Mouse (Mus musculus) mouse embryonic stem cell (cell line): ENCODE results near the gene Cmbl.

Experiments
- in situ Hi-C, 2 experiments: fragments of 300-500 bp; cut with MboI; formaldehyde crosslinking; loops; 1 replicate in 1 of 2; 3 replicates in 1 of 2; pipeline ENCODE4 v1.14.3; 2019 to 2020; ENCODE audit warnings: low sequenced_read_pairs in 2 of 2, low pct_unique_long_range_greater_than_20kb in 1 of 2, mixed read lengths in 1 of 2; ENCODE audit not compliant: unreplicated experiment in 1 of 2

Cmbl gene

GRCm38 (mm10) chr15:31602426-31602825, 37.2 kb downstream of the Cmbl start:
- in situ Hi-C loops, result no loop called here

DNA sequence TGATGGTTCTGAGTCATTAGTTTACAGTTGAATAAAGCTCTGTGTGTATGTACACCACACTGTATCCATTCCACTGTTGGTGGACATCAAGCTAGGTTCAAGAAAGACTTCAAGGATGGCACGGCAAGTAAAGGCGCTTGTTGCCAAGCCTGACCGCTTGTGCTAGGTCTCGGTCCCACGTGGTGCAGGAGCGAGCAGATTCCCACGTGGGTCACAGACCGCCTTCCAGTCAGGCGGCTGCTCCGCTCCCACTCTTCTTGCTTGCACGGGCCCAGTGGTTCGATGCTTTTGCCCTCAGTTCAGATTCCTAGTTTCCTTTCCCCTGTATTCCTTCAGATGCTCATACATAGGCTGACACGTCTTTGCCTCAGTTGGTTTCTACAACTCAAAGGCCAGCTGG, 37.9 kb downstream of the Cmbl start:
- in situ Hi-C loops, result no loop called here

- in situ Hi-C loops, result no loop called here
These were observed 41.6 kb downstream of the Cmbl start for GRCm38 (mm10) chr15:31606821-31607220.

DNA sequence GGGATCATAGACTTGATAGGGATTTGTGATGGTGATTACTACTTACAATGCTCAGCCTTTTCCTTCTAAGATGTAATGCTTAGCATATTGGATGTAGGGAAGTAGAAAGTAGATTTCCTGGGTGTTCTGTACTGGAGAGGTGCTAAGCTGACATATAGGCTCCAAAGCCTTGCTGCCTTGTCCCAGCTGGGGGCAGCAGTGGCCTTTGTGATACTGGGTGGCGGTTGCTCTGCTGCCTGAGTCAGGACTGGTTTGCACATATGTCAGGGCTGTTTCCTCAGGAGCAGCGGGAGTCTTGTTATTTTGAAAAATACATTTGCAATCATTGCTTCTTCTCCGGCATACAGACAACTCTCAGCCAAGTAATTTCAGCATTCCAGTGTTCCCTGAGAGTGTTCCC, 45.8 kb downstream of the Cmbl start:
- in situ Hi-C loops, result no loop called here

- in situ Hi-C loops, result no loop called here
These were observed 46.8 kb downstream of the Cmbl start for GRCm38 (mm10) chr15:31611976-31612375.

GRCm38 (mm10) chr15:31613826-31614453, 48.8 kb downstream of the Cmbl start:
- in situ Hi-C loops, result no loop called here

DNA sequence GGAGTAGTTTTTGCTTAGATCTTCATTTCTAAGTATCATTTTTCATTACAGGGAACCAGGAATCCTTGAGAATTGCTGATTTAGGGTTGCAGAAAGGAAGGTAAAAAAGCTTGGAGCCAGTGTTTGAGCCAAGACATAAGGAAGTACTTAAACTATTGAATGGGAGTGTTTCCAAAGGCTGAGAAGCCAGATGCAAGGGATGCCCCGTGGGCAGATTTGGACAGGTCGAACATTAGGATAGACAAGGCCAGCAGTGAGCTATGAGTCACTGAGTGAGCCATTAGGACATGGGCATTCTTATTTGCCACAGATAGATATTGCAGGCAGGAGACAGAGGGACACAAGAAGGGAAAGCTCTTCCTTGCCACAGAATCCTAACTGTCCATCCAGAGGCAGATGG, 49.5 kb downstream of the Cmbl start:
- in situ Hi-C loops, result no loop called here

- in situ Hi-C loops, result no loop called here
These were observed 52.1 kb downstream of the Cmbl start for GRCm38 (mm10) chr15:31617261-31617660.

DNA sequence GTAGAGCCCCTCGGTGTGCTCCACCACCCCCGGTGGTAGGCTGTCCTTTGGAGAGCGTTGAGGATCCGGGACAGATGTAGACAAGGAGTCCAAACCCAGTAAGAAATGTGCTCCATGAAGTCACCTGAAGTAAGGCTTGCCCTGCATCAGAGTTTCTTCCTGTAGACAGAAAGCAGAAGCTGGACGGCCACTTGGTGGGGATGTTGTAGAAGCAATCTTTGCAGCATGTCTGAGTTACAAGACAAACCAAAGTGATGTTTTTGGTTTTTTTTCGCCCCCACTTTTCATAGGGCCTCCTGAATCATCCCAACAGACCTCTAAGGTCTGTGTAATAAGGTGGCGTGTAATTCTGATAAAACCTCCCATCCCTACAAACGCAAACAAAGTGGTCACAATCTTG, 54.3 kb downstream of the Cmbl start:
- in situ Hi-C loops, result no loop called here

GRCm38 (mm10) chr15:31627277-31628154, 62.3 kb downstream of the Cmbl start:
- in situ Hi-C loops, result no loop called here

GRCm38 (mm10) chr15:31628180-31628579, 63.0 kb downstream of the Cmbl start:
- in situ Hi-C loops, result no loop called here

- in situ Hi-C loops, result no loop called here
These were observed 64.4 kb downstream of the Cmbl start for GRCm38 (mm10) chr15:31629556-31629955.

DNA sequence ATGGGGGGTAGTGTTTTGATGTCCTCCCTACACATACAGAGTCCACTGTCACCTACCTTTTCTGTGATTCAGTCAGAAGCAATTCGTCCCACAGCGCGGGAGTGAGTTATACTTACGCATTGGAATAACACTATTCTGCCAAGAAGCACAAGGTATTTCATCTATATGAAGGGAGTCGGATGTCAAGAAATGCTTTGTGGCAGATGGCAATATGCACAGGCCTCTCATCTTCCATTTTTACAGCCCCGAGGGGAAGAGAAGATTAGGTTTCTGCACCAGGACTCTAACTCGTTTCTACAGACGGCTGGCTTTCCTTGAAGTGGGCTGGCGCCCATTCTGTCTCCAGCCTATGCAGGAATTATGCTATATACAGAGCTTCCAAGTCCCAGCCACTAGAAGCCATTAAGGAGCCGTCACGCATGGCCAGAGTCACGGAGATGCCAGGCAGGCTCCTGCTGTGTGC, 66.2 kb downstream of the Cmbl start:
- in situ Hi-C loops, result no loop called here

DNA sequence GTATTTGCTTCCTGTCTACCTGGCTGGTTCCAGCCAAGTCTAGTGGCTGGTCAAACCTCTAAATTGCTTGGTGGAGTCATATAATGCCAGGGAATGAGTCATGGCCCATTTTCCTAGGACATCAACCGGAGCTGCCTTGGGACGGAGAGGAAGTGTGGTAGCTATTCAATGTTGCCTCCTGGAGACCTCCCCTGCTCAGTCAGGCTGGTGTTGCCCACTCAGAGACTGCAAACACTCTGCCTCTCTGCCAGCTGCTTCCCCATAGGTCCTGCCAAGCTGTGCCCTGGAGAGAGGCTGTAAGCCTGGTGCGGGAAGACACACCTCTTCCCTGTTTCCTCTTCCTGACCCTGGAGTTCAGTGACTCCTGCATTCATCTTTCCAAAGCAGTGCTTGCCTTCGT, 67.3 kb downstream of the Cmbl start:
- in situ Hi-C loops, result no loop called here

DNA sequence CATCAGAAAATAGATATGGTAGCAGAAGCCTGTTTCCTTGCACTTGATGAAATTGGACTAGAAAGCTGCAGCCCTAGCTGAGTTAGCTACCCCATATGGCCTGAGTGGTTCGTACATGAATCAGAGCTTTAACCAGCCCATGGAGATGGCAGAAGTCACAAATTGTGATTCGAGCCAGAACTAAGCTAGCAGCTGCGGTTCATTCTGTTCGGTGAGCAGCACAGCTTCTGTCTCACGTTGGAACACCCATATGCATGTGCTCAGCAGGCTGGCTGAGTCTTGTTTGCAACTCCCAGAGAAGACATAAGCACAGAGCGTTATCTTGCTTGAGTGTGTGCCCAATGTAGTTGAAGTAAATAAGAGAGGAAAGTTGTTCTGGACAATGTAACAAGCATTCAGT, 69.4 kb downstream of the Cmbl start:
- in situ Hi-C loops, result no loop called here

- in situ Hi-C loops, result no loop called here
These were observed 71.0 kb downstream of the Cmbl start for GRCm38 (mm10) chr15:31636091-31636595.
